Mouse (Mus musculus) limb, embryonic 13.5 days (tissue): ENCODE results near the gene Limd1. TPM values are rescaled to one million over a fixed set of nuclear protein-coding genes. Genes with fewer than 3 reads are reported as not detected.

ENCODE experiments used
- ATAC-seq: fragments of 200-750 bp; cut with Nextera tagmentation; 2 replicates; pipeline ENCODE4 v1.8.0; 2017; ENCODE audit warnings: low read depth, moderate number of reproducible peaks, moderate TSS enrichment; ENCODE audit not compliant: low FRiP score
- H3K27ac ChIP-seq: fragments of 300-500 bp; sonication (generic); 2 replicates; pipeline ENCODE4 v1.5.1; 2015; ENCODE audit warnings: inconsistent platforms, mild to moderate bottlenecking, moderate library complexity
- H3K27me3 ChIP-seq: fragments of 300-500 bp; sonication (generic); 2 replicates; pipeline ENCODE4 v1.6.1; 2015; ENCODE audit warnings: mild to moderate bottlenecking, inconsistent platforms
- H3K36me3 ChIP-seq: fragments of 300-500 bp; sonication (generic); 2 replicates; pipeline ENCODE4 v1.6.1; 2015; ENCODE audit warnings: inconsistent platforms, mild to moderate bottlenecking, moderate library complexity
- H3K4me1 ChIP-seq: fragments of 300-500 bp; sonication (generic); 2 replicates; pipeline ENCODE4 v1.6.1; 2015; ENCODE audit warnings: inconsistent platforms
- H3K4me2 ChIP-seq: fragments of 300-500 bp; sonication (generic); replicated peaks from 2 replicates; pipeline ENCODE4 v1.6.1; 2015; ENCODE audit warnings: inconsistent platforms, mild to moderate bottlenecking, moderate library complexity
- H3K4me3 ChIP-seq: fragments of 300-500 bp; sonication (generic); 2 replicates; pipeline ENCODE4 v1.5.1; 2015; ENCODE audit warnings: moderate library complexity, mild to moderate bottlenecking, inconsistent platforms
- H3K9ac ChIP-seq: fragments of 300-500 bp; sonication (generic); 2 replicates; pipeline ENCODE4 v1.6.1; 2015; ENCODE audit warnings: mild to moderate bottlenecking, inconsistent platforms
- H3K9me3 ChIP-seq: fragments of 300-500 bp; sonication (generic); 2 replicates; pipeline ENCODE4 v1.6.1; 2016; ENCODE audit warnings: inconsistent platforms
- WGBS: fragments of 180-500 bp; shearing (Covaris S2); methylation state at CpG from one replicate; pipeline ENCODE4 v1.1.7; 2015; 5-methylcytosine and 5-hydroxymethylcytosine counted together
- polyA plus RNA-seq: library from polyadenylated mRNA; unstranded; fragments of >200 nt; fragmentation: Nextera tagmentation; extraction: Ambion mirVana; gene quantifications from 2 replicates; pipeline ENCODE4 v1.2.1, GENCODE M21; 2015

Gene Limd1
- polyA plus RNA-seq, 1 experiment from 2014 or later = 54.9 TPM

- no peak for ATAC-seq
- Histone ChIP-seq H3K27me3 (no peaks in the 10 kb centered on the region), H3K4me3 (no peak overlapping the region), H3K4me1 (peaks cover 65% of the 10 kb centered on the region), H3K9ac (no peak overlapping the region), H3K36me3 (peaks cover 53% of the 10 kb centered on the region), H3K9me3 (no peaks in the 10 kb centered on the region), H3K27ac (no peak overlapping the region), H3K4me2 (no peak overlapping the region)
- 95% methylated on average over 4 of the region's 4 CpGs for WGBS
Observed at GRCm38 (mm10) chr9:123485561-123485960, 7.1 kb downstream of the Limd1 start.

- H3K4me1 ChIP-seq = peaks cover 63% of the 10 kb centered on the region
- H3K27ac ChIP-seq = no peak overlapping the region
- no peak for ATAC-seq
- H3K4me3 ChIP-seq = no peak overlapping the region
- H3K9me3 ChIP-seq = no peaks in the 10 kb centered on the region
- WGBS = 68% methylated on average over 3 of the region's 3 CpGs
- H3K9ac ChIP-seq = no peak overlapping the region
- H3K27me3 ChIP-seq = no peaks in the 10 kb centered on the region
- H3K36me3 ChIP-seq = peaks cover 45% of the 10 kb centered on the region
- no peak overlapping the region for H3K4me2 ChIP-seq
Observed at GRCm38 (mm10) chr9:123486635-123487034, 8.1 kb downstream of the Limd1 start.

GRCm38 (mm10) chr9:123489073-123489472 is 10.6 kb downstream of the Limd1 start:
- H3K27ac ChIP-seq = no peak overlapping the region; the same call in 1 of the 2 replicates
- H3K4me3 ChIP-seq = no peak overlapping the region
- H3K36me3 ChIP-seq = peaks cover 28% of the 10 kb centered on the region
- no peaks in the 10 kb centered on the region for H3K9me3 ChIP-seq
- H3K4me1 ChIP-seq = peaks cover 53% of the 10 kb centered on the region
- ATAC-seq = no peak
- no peak overlapping the region for H3K4me2 ChIP-seq
- WGBS = 69% methylated on average over 2 of the region's 2 CpGs
- no peaks in the 10 kb centered on the region for H3K27me3 ChIP-seq
- H3K9ac ChIP-seq = no peak overlapping the region

- WGBS = 56% methylated on average over 9 of the region's 9 CpGs
- H3K4me2 ChIP-seq = no peak overlapping the region
Observed at GRCm38 (mm10) chr9:123489727-123490343, 11.3 kb downstream of the Limd1 start.

GRCm38 (mm10) chr9:123490930-123491329 is 12.4 kb downstream of the Limd1 start:
- 55% methylated on average over 5 of the region's 5 CpGs for WGBS
- ATAC-seq = peak; percentile 34; the same call in 1 of the 2 replicates
- no peak overlapping the region for H3K9ac ChIP-seq
- H3K4me3 ChIP-seq = no peak overlapping the region
- peak overlapping the region; percentile 70 for H3K27ac ChIP-seq
- no peaks in the 10 kb centered on the region for H3K9me3 ChIP-seq
- H3K4me2 ChIP-seq = 0 out of 2 replicates have a peak overlapping the region, but pooled peaks have one; percentile 11
- peaks cover 11% of the 10 kb centered on the region for H3K36me3 ChIP-seq
- H3K4me1 ChIP-seq = peaks cover 61% of the 10 kb centered on the region
- no peaks in the 10 kb centered on the region for H3K27me3 ChIP-seq

More at GRCm38 (mm10) chr9:123489727-123490343, 11.3 kb downstream of the Limd1 start:
- peaks cover 53% of the 10 kb centered on the region for H3K4me1 ChIP-seq
- H3K27ac ChIP-seq = peak overlapping the region; percentile 28; the same call in 1 of the 2 replicates
- no peak overlapping the region for H3K9ac ChIP-seq
- ATAC-seq = no peak
- H3K4me3 ChIP-seq = no peak overlapping the region
- H3K9me3 ChIP-seq = no peaks in the 10 kb centered on the region
- H3K27me3 ChIP-seq = no peaks in the 10 kb centered on the region
- peaks cover 21% of the 10 kb centered on the region for H3K36me3 ChIP-seq

GRCm38 (mm10) chr9:123491917-123492585 is 13.5 kb downstream of the Limd1 start:
- 58% methylated on average over 9 of the region's 9 CpGs for WGBS
- Histone ChIP-seq H3K27ac (peak overlapping the region; percentile 69; the same call in 1 of the 2 replicates), H3K9ac (no peak overlapping the region), H3K9me3 (no peaks in the 10 kb centered on the region), H3K4me1 (peaks cover 65% of the 10 kb centered on the region), H3K4me3 (no peak overlapping the region), H3K4me2 (peak overlapping the region; percentile 12), H3K27me3 (no peaks in the 10 kb centered on the region), H3K36me3 (peaks cover 2% of the 10 kb centered on the region; the same call in 1 of the 2 replicates)
- peak; percentile 62 for ATAC-seq

- no peak overlapping the region for H3K27ac ChIP-seq
- peaks cover 33% of the 10 kb centered on the region for H3K4me1 ChIP-seq
- no peaks in the 10 kb centered on the region for H3K9me3 ChIP-seq
- H3K4me3 ChIP-seq = peak overlapping the region; percentile 17
- WGBS = 3% methylated on average over 13 of the region's 13 CpGs
- peak overlapping the region; percentile 51 for H3K4me2 ChIP-seq
- peaks cover 17% of the 10 kb centered on the region for H3K36me3 ChIP-seq
- ATAC-seq = no peak
- H3K9ac ChIP-seq = no peak overlapping the region; the same call in 1 of the 2 replicates
- H3K27me3 ChIP-seq = no peaks in the 10 kb centered on the region
Observed at GRCm38 (mm10) chr9:123496665-123497064, 18.2 kb downstream of the Limd1 start.

GRCm38 (mm10) chr9:123497906-123498305 is 19.4 kb downstream of the Limd1 start:
- no peaks in the 10 kb centered on the region for H3K27me3 ChIP-seq
- no peak overlapping the region for H3K27ac ChIP-seq
- WGBS = 87% methylated on average over 5 of the region's 5 CpGs
- H3K4me1 ChIP-seq = peaks cover 22% of the 10 kb centered on the region
- no peak overlapping the region for H3K4me3 ChIP-seq
- no peak for ATAC-seq
- H3K36me3 ChIP-seq = peaks cover 28% of the 10 kb centered on the region
- no peak overlapping the region for H3K9ac ChIP-seq
- no peaks in the 10 kb centered on the region for H3K9me3 ChIP-seq
- H3K4me2 ChIP-seq = no peak overlapping the region

GRCm38 (mm10) chr9:123500480-123500879 is 22.0 kb downstream of the Limd1 start:
- 91% methylated on average over 4 of the region's 4 CpGs for WGBS
- no peak overlapping the region for H3K9ac ChIP-seq
- H3K9me3 ChIP-seq = no peaks in the 10 kb centered on the region
- no peak overlapping the region for H3K4me2 ChIP-seq
- H3K27ac ChIP-seq = no peak overlapping the region
- H3K36me3 ChIP-seq = peaks cover 41% of the 10 kb centered on the region
- H3K4me3 ChIP-seq = no peak overlapping the region
- H3K27me3 ChIP-seq = no peaks in the 10 kb centered on the region
- no peak for ATAC-seq
- H3K4me1 ChIP-seq = peaks cover 24% of the 10 kb centered on the region

GRCm38 (mm10) chr9:123503171-123503834 is 24.8 kb downstream of the Limd1 start:
- Histone ChIP-seq H3K36me3 (peaks cover 41% of the 10 kb centered on the region), H3K4me1 (peaks cover 6% of the 10 kb centered on the region)

GRCm38 (mm10) chr9:123504325-123504724 is 25.8 kb downstream of the Limd1 start:
- no peak overlapping the region for H3K27ac ChIP-seq
- WGBS = 9% methylated on average over 2 of the region's 2 CpGs
- H3K9me3 ChIP-seq = no peaks in the 10 kb centered on the region
- H3K27me3 ChIP-seq = no peaks in the 10 kb centered on the region
- H3K36me3 ChIP-seq = peaks cover 41% of the 10 kb centered on the region
- no peak for ATAC-seq
- no peak overlapping the region for H3K9ac ChIP-seq
- H3K4me1 ChIP-seq = peaks cover 6% of the 10 kb centered on the region
- no peak overlapping the region for H3K4me3 ChIP-seq
- no peak overlapping the region for H3K4me2 ChIP-seq

More at GRCm38 (mm10) chr9:123503171-123503834, 24.8 kb downstream of the Limd1 start:
- Histone ChIP-seq H3K27ac (no peak overlapping the region), H3K9ac (no peak overlapping the region), H3K4me2 (no peak overlapping the region), H3K27me3 (no peaks in the 10 kb centered on the region), H3K9me3 (no peaks in the 10 kb centered on the region), H3K4me3 (no peak overlapping the region)
- ATAC-seq = no peak
- WGBS = 83% methylated on average over 5 of the region's 5 CpGs

GRCm38 (mm10) chr9:123505598-123505997 is 27.1 kb downstream of the Limd1 start:
- H3K36me3 ChIP-seq = peaks cover 41% of the 10 kb centered on the region
- no peaks in the 10 kb centered on the region for H3K27me3 ChIP-seq
- no peaks in the 10 kb centered on the region for H3K9me3 ChIP-seq
- no peak overlapping the region for H3K4me2 ChIP-seq
- H3K27ac ChIP-seq = no peak overlapping the region
- H3K4me3 ChIP-seq = no peak overlapping the region
- no peak overlapping the region for H3K9ac ChIP-seq
- 70% methylated on average over 1 of the region's 1 CpGs for WGBS
- ATAC-seq = no peak
- peaks cover 10% of the 10 kb centered on the region for H3K4me1 ChIP-seq
